Mouse (Mus musculus) testis, postnatal 14 days (tissue): ENCODE results near the gene Ppia.
"Not testable (repeated sequence)": the region's sequence is repeated elsewhere in the genome, so short reads cannot be mapped to it uniquely, and the experiment has no call there.

Experiments used
- DNase-seq: peaks from one replicate; pipeline ENCODE4 v3.0.0; 2021; ENCODE audit warnings: low spot score

Gene Ppia

DNA sequence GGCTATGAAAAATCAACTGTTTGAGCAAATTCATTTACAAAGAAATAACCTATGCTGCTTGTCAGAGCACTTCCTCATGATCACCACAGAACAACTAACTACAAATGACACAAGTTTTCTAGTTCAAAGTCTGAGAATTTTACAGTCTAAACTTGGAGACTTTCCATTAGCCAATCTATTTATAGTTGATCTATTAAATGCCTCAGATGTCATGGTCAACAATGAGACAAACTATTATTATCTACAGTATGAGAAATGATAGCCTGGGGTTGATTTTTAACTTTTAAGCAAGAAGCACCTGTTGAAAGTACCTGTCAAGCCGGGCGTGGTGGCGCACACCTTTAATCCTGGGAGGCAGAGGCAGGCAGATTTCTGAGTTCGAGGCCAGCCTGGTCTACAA is 27.3 kb downstream of the Ppia start:
- DNase-seq, result no peak

DNA sequence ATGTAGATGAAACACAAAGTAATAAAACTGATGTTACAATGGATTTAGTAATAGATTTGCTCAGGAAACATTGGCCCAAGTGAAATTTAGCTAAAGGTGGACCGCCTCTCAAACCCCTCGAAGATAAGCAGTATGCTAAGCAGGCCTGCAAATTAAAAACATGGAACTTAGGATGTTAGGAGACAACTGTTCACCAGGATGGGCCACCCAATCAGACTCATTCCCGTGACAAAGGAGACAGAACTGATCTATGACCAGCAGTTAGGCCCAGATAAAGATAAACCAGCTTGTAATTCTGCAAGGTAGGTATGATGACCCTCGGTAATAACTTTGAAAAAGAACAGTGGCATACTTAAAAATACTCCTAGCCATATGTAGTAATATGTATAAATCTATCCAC is 27.9 kb downstream of the Ppia start:
- no peak for DNase-seq

DNA sequence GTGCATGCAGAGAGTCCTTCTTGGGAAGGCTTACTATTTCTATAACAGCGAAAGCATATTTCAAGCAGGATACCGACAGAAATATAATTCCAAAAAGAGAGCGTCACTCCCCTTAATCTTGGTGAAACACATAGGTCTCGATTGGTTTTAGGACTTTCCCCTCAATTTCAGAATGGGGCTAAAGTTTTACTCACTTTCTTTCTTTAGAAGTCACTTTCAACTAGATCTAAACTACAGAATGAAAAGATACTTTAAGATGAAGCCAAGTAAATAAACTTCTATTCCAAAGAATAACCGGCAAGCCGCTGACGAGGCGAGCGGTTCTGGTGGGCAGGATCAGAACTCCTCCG is 28.5 kb downstream of the Ppia start:
- no peak for DNase-seq

DNA sequence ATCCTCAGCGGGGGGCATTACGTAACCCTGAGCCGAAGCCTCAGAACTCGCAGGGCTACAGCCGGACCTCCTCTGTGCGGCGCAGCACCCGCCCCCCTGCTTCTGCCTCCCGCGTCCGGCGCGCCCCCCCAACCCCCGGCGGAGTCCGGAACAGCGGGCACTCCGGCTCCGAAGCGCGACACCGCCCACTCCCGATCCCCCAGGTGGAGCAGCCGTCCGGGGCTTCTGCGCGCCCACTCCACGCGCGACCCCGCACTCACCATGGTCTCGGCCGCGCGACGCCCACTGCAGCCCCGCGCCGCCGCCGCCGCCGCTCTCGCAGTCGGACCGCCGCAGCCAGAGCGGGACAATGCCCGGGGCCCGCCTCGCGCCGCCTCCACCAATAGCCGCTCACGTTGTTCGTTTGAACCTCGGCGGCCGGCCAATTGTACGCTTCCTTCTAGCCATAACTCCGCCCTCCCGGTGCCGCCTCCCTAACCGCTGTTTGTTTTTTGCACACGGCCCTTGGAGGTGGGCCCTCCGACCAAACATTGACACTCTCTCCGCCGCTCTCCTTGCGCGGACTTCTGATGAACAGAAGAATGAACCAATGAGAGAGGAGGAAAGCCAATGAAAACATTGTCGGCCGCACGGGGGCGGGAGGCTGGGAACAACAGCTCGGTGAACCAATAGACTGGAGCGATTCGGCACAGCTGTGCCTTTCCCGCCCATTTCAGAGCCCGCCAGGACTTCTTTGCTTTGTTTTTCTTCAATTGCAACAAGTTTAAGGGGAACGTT is 29.0 kb downstream of the Ppia start, which contains the start of gene H2afv:
Gene H2afv (minus strand): TSS at position 367 of the 777 bp plus-strand sequence.
- peak; percentile 100 for DNase-seq

DNA sequence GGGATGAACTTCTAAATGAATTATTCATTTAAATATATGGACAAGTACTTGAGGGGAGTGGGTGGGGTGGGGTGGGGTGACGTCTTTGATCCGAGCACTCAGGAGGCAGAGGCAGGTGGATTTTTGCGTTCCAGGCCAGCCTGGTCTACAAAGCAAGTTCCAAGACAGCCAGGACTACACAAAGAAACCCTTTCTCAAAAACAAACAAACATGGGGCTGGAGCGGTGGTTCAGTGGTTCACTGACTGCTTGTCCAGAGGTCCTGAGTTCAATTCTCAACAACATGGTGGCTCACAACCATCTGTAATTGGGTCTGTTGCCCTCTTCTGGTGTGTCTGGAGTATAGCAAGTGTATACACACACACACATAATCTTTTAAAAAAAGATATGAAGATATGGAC is 30.2 kb downstream of the Ppia start:
- no peak for DNase-seq

DNA sequence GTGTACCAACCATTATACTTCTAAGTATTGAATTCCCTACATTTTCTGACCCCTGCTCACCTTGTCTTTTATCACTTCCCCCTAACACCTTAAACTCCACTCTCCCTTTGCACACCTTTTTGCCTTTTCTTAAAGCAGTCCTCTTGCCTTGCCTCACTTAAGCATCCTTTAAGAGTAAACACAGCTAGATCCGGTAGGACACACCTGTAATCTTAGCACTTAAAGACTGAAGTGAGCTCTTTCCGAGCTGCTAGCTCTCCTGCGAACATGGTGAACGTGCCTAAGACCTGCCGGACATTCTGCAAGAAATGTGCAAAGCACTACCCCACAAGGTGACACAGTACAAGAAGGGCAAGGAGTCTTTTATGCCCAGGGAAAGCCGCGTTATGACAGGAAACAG is 30.7 kb downstream of the Ppia start:
- DNase-seq, result no peak

DNA sequence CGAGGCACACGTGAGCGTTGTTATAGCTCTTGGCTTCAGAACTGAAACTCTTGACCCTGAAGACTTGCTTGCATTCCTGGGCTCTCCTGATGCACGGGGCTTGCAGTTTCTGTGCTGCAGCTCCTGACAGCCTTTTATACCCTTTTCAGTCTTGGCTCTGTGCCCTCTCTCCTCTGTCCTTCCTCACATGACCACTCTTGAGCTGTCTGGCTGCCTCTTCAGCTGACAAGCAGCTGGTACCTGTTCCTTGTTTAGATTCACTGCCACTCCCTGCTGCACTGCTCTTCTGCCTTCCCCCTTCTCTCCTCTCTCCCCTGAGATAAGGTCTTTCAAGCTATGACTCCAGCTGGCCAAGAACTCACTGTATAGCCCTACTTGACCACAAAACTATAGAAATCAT is 32.2 kb downstream of the Ppia start:
- no peak for DNase-seq

DNA sequence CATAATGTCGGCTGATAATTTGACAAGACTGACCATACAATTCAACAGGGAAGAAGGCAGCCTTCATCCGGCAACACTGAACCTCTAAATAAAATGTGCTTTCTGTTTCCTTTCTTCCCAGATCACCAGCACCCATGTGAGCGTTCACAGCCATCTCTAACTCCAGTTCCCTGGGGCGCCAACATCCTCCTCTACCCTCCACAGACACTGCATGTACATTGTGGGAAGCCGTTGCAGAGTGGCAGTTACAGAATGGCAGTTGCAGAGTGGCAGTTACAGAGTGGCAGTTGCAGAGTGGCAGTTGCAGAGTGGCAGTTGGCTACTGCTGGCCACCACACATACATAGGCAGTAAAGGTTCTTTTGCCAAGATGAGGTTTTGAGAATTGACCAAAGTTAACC is 32.9 kb downstream of the Ppia start:
- not testable (repeated sequence) for DNase-seq

DNA sequence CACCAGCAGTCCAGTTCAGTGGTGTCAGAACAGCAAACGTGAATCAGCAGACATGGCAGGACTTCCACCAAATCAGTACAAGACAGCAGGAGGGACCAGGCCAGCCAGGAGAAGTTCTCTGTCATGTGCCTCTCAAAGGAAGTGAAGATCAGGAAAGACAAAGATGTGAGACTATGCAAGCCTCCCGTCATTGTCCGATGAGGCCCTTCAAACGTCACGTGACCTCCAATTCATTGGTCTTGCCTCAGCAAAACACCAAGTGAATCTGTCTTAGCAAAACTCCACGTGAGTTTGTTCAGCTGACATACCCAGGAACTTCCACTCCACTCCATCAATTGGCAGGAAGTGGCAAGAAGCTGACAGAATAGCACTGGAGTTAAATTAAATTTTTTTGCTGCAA is 40.8 kb downstream of the Ppia start:
- DNase-seq, result no peak

DNA sequence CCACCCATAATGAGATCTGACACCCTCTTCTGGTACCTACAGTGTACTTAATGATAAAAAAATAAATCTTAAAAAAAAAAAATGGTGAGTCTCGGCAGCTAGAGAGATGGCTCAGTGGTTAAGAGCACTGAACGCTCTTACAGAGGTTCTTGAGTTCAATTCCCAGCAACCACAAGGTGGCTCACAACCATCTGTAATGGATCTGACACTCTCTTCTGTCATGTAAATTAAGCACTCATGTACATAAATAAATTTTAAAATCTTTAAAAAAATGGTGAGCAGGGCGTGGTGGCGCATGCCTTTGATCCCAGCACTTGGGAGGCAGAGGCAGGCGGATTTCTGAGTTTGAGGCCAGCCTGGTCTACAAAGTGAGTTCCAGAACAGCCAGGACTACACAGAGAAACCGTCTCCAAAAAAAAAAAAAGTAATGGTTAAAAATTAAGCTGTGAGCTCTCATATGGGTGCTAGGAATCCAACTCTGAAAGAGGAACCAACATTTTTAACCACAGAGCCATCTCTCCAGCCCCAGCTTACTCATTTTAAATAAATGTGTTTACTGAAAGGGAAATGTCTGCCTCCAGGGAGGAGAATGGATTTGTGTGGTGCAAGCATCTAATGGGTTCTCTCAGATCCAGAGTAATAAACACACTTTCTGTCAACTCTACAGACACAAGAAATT is 48.1 kb downstream of the Ppia start:
- no peak for DNase-seq

DNA sequence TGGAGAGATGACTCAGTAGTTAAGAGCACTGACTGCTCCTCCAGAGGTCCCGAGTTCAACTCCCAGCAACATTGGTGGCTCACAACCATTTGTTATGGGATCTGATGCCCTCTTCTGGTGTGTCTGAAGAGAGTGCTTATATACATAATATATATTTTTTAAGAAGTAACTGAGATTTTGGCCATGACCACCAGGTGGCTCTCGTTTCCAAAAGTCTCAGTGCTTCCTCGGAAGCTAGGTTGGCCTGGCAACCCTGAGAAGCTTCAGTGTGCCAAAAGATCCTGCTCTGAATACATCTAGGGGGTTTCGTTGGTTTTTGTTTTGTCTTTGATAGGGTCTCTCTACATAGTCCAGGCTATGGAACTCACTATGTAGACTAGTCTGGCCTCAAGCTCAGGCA is 49.9 kb downstream of the Ppia start:
- DNase-seq, result no peak

DNA sequence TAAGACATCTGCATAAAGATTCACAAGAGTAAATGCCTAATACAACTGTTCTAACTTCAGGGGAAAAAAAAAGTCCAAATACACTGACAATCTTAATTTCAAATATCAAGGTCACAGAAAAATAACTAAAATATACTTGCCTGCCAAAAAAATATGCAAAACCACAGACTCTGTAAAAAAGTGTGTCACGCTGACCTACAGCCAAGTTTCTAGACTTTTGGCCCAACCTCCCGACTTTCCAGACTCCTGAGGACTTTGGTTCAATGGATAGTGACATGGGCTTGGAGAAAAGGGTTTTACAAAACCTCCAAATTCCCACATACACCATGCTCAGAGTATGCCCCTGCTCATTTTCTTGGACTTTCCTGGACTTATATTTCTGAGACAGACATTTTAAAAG is 53.3 kb downstream of the Ppia start:
- DNase-seq, result no peak
